Mouse (Mus musculus) ovary, postnatal 36 days (tissue): ENCODE measurements at regions not wholly inside any gene's neighbourhood (a gene's known extent, or its start where the extent isn't known, plus 50 kb on each side); places are given as distances from the start of the nearest gene placed in this dataset.

ENCODE experiments used
- DNase-seq: peaks from one replicate; pipeline ENCODE4 v3.0.0; 2022; ENCODE audit warnings: low spot score, mixed read lengths

GRCm38 (mm10) chr4:54430789-54431188, 514.1 kb upstream of the Zfp462 start:
- DNase-seq = no peak

- no peak for DNase-seq
Observed at GRCm38 (mm10) chr4:54460596-54460995, 484.3 kb upstream of the Zfp462 start.

GRCm38 (mm10) chr4:54469176-54469575, 475.7 kb upstream of the Zfp462 start:
- no peak for DNase-seq

- DNase-seq = no peak
Observed at GRCm38 (mm10) chr4:54470022-54471008, 474.5 kb upstream of the Zfp462 start.

GRCm38 (mm10) chr4:54471009-54471408, 473.8 kb upstream of the Zfp462 start:
- DNase-seq = no peak

- no peak for DNase-seq
Observed at GRCm38 (mm10) chr4:54481766-54482165, 463.1 kb upstream of the Zfp462 start.

GRCm38 (mm10) chr4:54493074-54493473, 451.8 kb upstream of the Zfp462 start:
- no peak for DNase-seq

GRCm38 (mm10) chr4:54497312-54497994, 447.4 kb upstream of the Zfp462 start:
- no peak for DNase-seq

- no peak for DNase-seq
Observed at GRCm38 (mm10) chr4:54515934-54516333, 428.9 kb upstream of the Zfp462 start.

- DNase-seq = no peak
Observed at GRCm38 (mm10) chr4:54523283-54523682, 421.6 kb upstream of the Zfp462 start.

- DNase-seq = no peak
Observed at GRCm38 (mm10) chr4:54526003-54526586, 418.8 kb upstream of the Zfp462 start.

- no peak for DNase-seq
Observed at GRCm38 (mm10) chr4:54527660-54528059, 417.2 kb upstream of the Zfp462 start.

GRCm38 (mm10) chr4:54531739-54532138, 413.1 kb upstream of the Zfp462 start:
- no peak for DNase-seq

- no peak for DNase-seq
Observed at GRCm38 (mm10) chr4:54533846-54534245, 411.0 kb upstream of the Zfp462 start.

GRCm38 (mm10) chr4:54552864-54553618, 391.8 kb upstream of the Zfp462 start:
- no peak for DNase-seq

GRCm38 (mm10) chr4:54563075-54563474, 381.8 kb upstream of the Zfp462 start:
- DNase-seq = no peak

- DNase-seq = no peak
Observed at GRCm38 (mm10) chr4:54573185-54573584, 371.7 kb upstream of the Zfp462 start.

GRCm38 (mm10) chr4:54587197-54587596, 357.7 kb upstream of the Zfp462 start:
- DNase-seq = peak; percentile 28

- no peak for DNase-seq
Observed at GRCm38 (mm10) chr4:54588704-54589103, 356.1 kb upstream of the Zfp462 start.

GRCm38 (mm10) chr4:54601671-54602512, 343.0 kb upstream of the Zfp462 start:
- DNase-seq = peak; percentile 6
